Mouse (Mus musculus) stomach, postnatal 0 days (tissue): ENCODE results near the gene Fbxw2.

Experiments used
- CTCF ChIP-seq: IDR thresholded peaks from 2 replicates; pipeline ENCODE4 v1.5.1; 2016; ENCODE audit warnings: antibody characterized with exemption, low read depth, mild to moderate bottlenecking, moderate library complexity
- EP300 ChIP-seq: optimal IDR thresholded peaks from 2 replicates; pipeline ENCODE3; 2016; ENCODE audit warnings: antibody characterized with exemption

- no peak for TF ChIP-seq EP300
- no peak for TF ChIP-seq CTCF
These were observed 9.6 kb upstream of the Fbxw2 start for GRCm38 (mm10) chr2:34835669-34836068.
